Mouse (Mus musculus) kidney, adult 2 months (tissue): ENCODE data around the gene Lypd1.

Experiments
- CTCF ChIP-seq: fragments of 200-500 bp; conservative IDR thresholded peaks from 2 replicates; pipeline ENCODE4 v1.5.1; 2011; ENCODE audit warnings: low read depth, mild to moderate bottlenecking, control low read depth, low read length, moderate library complexity, mixed read lengths; ENCODE audit not compliant: insufficient read depth, insufficient read length
- POLR2A ChIP-seq: fragments of 200-500 bp; IDR thresholded peaks from one replicate; pipeline ENCODE4 v1.6.1; 2011; ENCODE audit warnings: low read depth, low read length, control low read depth

- TF ChIP-seq CTCF (no peak), POLR2A (no peak)
Measured at GRCm38 (mm10) chr1:125925486-125925885, 12.6 kb upstream of the Lypd1 start.
